Mouse (Mus musculus) retina, postnatal 7 days (tissue): ENCODE measurements around the gene Me1.

Source experiments
- DNase-seq: peaks from one replicate; pipeline ENCODE4 v3.0.0-alpha.2; 2012; ENCODE audit warnings: low read depth, low spot score

The Me1 gene

DNA sequence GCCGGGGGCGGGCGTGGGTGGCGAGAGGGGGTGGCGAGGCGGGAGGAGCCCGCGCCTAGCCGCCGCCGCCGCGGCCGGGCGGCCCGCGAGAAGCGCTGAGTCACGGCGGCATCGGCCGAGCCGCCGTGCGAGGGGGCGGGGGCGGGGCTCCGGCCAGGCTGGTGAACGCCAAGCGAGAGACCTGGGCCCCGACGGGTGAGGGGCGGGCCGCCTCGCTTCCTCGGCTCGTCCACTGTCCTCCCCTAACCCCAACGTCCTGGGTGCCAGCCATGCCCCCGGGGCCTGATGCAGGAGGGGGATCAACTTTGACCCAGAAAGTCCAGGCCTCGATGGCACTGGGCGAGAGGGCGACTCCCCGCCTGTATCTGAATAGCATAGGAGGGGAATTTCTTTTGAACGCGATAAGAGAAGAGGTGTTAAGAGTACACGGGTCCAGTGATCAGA is at the start of gene Me1:
TSS of gene Me1 (minus strand) at position 136 of the 444 bp plus-strand sequence.
- peak; percentile 30 for DNase-seq

- DNase-seq, result no peak
Observed at GRCm38 (mm10) chr9:86744041-86744440, 48.3 kb upstream of the Me1 start.

- no peak for DNase-seq
Observed at GRCm38 (mm10) chr9:86742959-86743911, 47.5 kb upstream of the Me1 start, which contains the start of gene Prss35. Prss35 (plus strand) TSS chr9:86743649.

- DNase-seq, result no peak
Observed at GRCm38 (mm10) chr9:86739971-86740370, 44.2 kb upstream of the Me1 start.

DNA sequence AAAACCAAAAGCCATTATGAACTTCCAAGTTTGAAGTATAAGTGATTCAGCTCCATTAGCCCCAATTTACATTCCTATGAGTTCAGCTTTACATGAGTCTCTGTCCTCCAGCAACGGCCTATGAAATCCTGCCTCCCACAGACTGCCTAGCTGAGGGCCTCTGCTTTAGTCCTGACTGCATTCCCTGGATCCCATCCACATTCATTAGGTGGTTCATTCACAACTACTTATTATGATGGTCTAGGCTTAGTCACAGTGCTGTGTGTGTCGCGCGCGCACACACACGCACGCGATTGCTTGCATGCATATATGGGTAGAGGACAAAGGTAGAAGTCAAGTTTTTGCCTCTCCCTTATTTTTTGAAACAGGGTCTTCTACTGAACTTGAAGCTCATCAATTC is 43.0 kb upstream of the Me1 start:
- DNase-seq, result no peak

DNA sequence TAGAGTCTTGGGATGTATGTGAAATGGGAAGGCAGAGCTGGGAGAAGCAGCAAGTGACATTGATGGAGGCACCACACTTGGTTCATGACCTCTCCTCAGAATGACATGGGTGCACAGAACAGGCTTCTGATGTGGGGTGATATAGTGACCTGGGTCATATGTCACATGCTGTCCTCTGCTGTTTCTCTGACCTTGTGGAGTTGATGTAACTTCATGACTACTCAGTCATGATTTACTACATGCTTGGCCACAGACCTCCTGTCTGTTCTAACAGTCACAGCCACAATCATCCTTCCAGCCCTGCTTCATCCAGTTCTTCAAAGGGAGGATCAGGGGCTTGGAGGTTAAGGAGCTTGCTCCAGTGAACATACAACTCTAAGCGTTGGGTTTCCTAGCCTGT is 42.3 kb upstream of the Me1 start:
- DNase-seq, result no peak

DNA sequence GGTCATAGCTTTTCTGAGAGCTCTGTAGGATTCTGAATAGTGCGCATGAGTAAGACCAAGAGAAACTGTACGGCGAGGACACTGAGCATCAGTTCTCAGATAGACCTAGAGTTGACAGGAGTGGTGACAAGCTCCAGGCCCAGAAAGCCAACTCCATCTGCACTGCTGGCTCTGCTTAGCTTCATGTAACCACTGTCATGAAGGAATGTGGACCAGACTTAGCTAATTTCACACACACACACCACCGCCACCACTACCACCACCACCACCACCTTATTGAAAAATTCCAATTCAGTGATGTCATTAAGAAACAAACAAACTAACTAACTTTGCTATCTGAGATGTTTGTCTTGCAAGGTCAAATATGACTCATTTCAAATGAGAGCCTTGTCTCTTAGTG is 41.2 kb upstream of the Me1 start:
- DNase-seq, result no peak

GRCm38 (mm10) chr9:86734795-86735194 is 39.0 kb upstream of the Me1 start:
- no peak for DNase-seq

DNA sequence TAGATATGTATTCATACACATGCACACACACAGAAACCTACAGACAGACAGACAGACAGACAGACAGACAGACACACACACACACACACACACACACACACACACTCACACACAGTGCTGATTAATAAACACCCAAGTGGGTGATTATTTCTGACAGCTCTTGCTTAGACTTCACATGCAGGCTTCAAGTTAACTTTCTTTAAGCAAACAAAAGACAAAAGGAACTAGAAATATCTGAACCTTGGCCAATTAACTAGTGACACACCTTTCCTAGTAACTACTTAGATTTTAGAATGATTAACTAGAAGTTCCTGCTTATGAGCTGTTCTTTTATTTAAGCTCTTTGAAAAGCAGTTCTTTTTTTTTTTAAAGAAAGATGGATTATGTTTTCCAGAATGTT is 38.6 kb upstream of the Me1 start:
- DNase-seq, result no peak

DNA sequence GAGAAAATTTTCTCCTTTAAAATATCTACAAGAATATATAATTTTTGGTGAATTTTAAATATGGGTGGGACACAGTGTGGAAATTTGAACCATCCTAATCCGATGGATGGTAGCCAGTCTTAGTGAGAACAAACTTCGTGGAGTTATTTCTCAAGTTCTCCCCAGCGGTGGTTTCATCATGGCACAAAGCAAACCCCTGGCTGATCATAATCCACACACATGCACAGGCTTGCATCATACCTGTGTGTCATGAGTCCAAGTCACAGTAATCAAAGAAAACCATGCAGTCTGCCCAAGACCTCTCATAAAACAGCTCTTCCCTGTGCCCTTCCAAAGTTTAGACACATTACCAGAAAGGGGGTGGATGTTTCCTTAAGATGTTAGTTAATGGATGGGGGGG is 34.1 kb upstream of the Me1 start:
- DNase-seq, result no peak

GRCm38 (mm10) chr9:86729084-86729483 is 33.3 kb upstream of the Me1 start:
- no peak for DNase-seq

DNA sequence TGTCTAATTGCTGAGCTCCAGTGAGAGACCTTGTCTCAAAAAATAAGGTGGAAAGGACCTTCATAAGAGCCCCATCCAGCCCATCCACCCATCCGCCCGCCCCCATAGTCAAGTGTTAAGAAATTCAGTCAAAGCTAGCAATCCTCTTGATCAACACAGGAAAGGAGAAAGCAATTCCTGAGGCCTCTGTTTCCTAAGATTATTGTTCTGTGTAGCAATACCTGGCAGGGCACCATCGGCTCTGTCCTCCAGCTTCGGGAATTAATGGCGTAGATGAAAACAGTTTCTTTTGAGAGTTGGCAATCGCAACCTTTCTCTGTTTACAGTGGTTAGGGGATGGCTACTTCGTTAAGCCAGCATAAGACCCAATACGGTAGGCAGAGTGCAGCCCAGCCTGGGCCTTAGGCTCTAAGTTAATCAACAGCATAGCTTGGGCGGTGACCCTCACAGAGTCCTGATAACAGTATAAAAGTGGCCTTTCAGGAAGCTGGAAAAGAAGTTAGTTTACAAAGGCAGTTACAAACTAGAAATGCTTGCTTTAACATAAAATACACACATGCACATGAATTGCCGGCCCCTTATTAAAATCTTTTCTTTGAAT is 32.6 kb upstream of the Me1 start:
- DNase-seq, result no peak

- DNase-seq, result no peak
Observed at GRCm38 (mm10) chr9:86726381-86726720, 30.6 kb upstream of the Me1 start.

DNA sequence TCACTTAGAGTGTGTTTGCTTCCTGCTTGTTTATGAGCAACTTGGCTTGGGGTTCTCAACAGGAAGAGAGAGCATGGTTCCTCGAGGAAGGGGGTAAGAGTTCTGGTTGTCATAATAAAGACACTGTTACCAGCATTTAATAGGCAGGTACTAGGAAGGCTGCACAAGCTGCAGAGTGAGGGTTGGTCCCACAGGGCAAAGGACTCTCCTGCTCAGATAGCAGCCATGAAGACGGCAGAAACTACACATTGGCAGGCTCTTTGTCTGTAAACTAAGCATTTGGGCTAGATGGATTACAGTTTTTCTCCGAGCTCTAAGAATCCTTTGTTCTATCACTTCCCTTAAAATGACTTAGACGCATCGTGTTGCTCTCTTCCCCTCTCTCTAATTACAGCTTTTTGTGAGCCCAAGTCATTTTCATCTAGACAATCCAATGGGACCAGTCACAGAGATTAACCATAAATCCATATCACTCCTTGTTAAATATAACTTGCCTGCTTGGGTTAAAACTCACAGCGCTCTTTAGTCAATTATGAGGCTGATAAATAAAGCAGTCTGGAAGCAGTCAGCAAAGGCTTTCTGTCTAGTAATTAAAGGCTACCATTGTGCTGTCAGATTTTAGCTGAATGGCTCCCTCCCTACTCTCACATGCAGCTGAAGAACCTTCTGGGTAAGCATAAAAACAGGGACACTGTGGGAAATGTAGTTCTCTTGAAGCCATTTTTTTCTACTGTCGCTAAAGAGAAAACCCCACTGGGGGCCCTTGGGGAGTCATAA is 30.0 kb upstream of the Me1 start:
- no peak for DNase-seq

DNA sequence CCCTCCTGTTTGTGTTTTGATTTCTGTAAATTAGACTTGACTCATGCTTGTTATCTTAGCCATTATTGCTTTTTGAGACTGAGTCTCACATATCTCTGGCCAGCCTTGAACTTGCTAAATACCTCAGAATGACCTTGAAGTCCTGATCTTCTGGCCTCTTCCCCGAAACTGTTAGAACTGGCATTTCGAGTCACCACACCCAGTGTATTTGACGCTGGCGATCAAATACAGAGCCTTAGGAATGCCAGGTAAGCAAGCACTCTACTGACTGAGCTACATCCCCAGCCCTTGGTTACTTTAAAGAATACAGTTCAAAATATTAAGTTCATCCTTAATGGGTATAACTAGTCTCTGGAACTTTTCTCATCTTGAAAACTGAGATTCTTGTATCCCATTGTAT is 29.3 kb upstream of the Me1 start:
- no peak for DNase-seq

- no peak for DNase-seq
Observed at GRCm38 (mm10) chr9:86720794-86721193, 25.0 kb upstream of the Me1 start.

- no peak for DNase-seq
Observed at GRCm38 (mm10) chr9:86720227-86720626, 24.5 kb upstream of the Me1 start.

GRCm38 (mm10) chr9:86717119-86717518 is 21.4 kb upstream of the Me1 start:
- DNase-seq, result no peak

DNA sequence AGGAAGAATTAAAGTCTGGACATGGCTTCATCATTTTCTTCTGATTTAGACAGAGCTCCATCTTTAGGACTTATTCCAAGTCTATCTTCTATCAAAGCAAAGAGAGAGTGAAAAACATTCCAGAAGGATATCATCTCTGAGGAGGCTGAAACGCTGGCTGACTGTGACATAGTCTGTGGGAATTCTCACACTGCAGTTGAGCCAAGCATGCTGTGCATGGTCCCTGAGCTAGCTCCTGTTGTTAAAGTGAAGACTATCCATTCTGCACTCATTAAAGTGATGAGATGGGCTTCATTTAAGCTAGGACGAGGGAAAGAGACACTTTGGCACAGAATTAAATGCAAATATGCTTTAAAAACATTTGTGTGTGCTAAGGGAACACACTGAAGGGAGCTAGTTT is 20.8 kb upstream of the Me1 start:
- DNase-seq, result no peak

- no peak for DNase-seq
Observed at GRCm38 (mm10) chr9:86714089-86714488, 18.3 kb upstream of the Me1 start.

- DNase-seq, result no peak
Observed at GRCm38 (mm10) chr9:86712648-86713047, 16.9 kb upstream of the Me1 start.

GRCm38 (mm10) chr9:86710091-86710634 is 14.4 kb upstream of the Me1 start:
- DNase-seq, result no peak
